Mouse (Mus musculus): Measurements from ENCODE around the gene Ocm. TPM values are rescaled to one million over a fixed set of nuclear protein-coding genes. Genes with fewer than 3 reads are reported as not detected.

Gene Ocm
- total RNA-seq, 2 experiments from 2014 or later: not detected

- DNase-seq: no peak
These were observed 27.1 kb downstream of the Ocm start for GRCm38 (mm10) chr5:143999409-143999808.

DNA sequence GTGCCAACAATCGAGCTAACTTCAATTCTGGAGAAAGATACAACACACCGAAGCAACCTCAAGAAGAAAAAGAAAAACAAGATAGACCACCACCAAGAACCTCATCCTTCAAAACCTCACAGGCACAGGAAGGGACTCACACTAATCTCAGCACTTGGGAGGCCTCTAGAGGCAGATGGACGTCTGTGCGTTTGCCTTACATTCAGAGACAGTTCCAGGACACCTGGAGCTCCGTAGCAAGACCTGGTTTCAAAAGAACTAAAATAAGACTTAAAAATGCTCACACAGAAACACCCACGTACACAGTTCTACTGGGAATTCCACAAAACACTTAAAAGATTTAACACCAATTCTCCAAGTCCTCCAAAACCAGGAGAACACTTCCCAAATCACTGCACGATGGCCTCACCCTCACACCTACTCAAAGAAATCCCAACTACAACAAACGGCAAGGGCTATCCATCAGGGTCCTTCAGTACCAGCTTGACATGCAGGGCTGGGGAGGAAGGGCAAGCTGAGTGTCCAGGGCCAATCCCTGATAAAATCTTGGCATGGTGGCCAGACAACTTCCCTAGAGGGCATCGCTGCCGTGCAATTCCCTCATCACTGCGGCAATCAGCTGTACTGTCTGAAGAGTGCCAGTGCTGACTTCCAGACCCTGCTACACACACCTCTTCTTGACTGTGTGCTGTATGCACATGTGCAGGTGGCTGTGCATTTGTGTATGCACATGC is 31.7 kb downstream of the Ocm start:
- no peak for DNase-seq

- DNase-seq: no peak
These were observed 32.6 kb downstream of the Ocm start for GRCm38 (mm10) chr5:143993849-143994248.

DNA sequence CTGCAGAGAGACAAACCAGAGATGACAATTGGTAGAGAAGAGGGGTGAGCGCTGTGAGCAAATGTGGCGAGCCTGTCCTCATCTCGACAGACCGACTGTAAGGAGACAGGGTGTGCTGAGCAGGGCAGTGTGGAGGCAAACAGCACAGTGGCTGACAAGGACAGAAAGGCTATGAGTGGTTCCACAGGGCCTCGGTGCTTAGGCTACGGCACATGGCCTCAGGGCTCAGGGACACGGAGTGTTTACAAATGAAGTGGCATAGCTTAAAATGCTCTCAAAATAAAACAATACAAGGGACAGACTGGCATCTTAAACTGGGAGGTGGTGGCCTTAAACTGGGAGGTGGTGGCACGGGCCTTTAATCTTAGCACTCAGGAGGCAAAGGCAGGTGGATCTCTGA is 33.2 kb downstream of the Ocm start:
- no peak for DNase-seq

GRCm38 (mm10) chr5:143992661-143993060 is 33.8 kb downstream of the Ocm start:
- DNase-seq: no peak

GRCm38 (mm10) chr5:143990086-143990485 is 36.4 kb downstream of the Ocm start:
- DNase-seq: peak in 1 of 2 experiments; percentile 14

GRCm38 (mm10) chr5:143989046-143989445 is 37.4 kb downstream of the Ocm start:
- no peak for DNase-seq

GRCm38 (mm10) chr5:143987596-143987995 is 38.9 kb downstream of the Ocm start:
- no peak for DNase-seq

- DNase-seq: no peak
These were observed 41.1 kb downstream of the Ocm start for GRCm38 (mm10) chr5:143985381-143985780.

GRCm38 (mm10) chr5:143982361-143982760 is 44.1 kb downstream of the Ocm start:
- no peak for DNase-seq

- no peak for DNase-seq
These were observed 45.6 kb downstream of the Ocm start for GRCm38 (mm10) chr5:143980858-143981257.

DNA sequence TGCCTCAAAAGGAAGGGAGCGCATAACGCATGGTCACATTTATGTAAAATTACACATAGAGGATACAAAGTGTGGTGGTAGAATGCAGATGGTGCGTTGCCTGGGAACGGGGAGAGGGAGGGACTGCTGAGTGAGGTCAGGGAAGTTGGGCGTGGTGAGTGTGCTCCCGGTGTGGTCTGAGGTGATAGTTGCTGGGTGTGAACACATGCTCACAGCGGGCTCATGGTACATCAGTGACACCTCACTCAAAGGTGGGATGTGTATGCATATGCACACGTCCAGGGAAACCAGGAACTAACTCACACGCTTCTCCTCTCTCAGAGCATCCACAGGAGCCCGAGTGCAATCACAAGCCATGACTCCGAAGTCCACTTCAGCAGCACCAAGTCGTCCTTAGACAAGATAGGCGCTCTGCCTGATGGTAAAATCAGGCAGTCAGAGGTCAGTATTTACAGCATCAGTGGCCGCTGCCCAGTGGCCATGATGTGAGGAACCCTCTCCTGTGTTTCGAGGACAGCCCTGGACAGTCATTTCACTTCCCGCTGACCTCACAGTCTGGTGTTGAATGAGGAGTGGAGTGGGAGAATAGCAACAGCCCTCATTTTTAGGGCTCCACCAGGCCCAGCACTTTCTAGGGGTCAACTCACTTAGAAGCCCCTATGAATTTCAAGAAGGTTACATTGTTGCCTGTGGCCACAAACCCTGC is 49.6 kb downstream of the Ocm start:
- DNase-seq: no peak

GRCm38 (mm10) chr5:143976232-143976631 is 50.2 kb downstream of the Ocm start:
- no peak for DNase-seq

DNA sequence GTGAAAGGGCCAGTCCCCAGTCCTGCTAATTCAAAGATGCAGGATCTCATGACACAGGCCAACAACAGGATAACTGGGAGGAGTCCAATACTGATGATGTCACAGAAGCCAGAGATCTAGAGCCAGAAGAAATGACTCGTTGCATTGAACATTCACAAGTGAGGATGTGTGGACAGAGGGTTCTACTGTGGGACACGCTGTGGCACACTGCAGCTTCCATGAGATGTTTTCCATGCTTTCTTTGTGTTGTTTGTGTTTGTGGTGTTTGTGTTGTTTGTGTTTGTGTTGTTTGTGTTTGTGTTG is 50.9 kb downstream of the Ocm start:
- no peak for DNase-seq

GRCm38 (mm10) chr5:143974931-143975630 is 51.4 kb downstream of the Ocm start:
- peak; percentile 61 to 66 for DNase-seq

DNA sequence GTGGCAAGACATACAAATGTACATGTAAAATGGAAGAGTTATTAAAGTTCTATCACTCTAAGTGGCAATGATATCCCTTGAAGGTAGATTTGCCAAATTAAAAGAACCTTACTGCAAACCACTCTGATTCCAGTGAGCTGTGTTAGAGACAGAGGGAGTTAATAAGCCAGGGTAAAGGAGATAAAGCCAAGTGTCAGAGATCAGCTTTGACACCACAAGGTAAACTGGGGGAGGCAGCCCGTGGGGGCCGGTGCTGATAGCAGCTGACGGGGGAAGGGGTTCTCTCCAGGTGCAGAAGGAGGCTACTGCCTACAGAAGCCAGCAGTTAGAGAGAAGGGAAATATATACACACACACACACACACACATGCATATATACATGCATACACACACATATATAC is 53.8 kb downstream of the Ocm start:
- DNase-seq: no peak

Other genes with a start within 250 kb of the Ocm start
- gene Eif2ak1, start 208.9 kb downstream of the Ocm start, total RNA-seq (2021): 10 to 100 TPM; 17.1 to 21.2 TPM
- gene Ankrd61, start 129.0 kb downstream of the Ocm start, total RNA-seq (2021): not detected
- gene Aimp2, start 116.8 kb downstream of the Ocm start, total RNA-seq (2021): 10 to 100 TPM; 32.2 to 33.4 TPM
- gene Pms2, start 116.7 kb downstream of the Ocm start, total RNA-seq (2021): 1 to 10 TPM; 2.9 to 3.6 TPM
- gene Gm42421, start 98.5 kb downstream of the Ocm start, total RNA-seq (2021): not detected
- gene Rsph10b, start 93.6 kb downstream of the Ocm start, total RNA-seq (2021): under 1 TPM; 0.22 to 0.90 TPM
- 10 to 100 TPM; 25.1 to 28.1 TPM for gene Ccz1, start 11.8 kb downstream of the Ocm start, total RNA-seq (2021)
- 10 to 100 TPM; 29.7 to 31.3 TPM for gene Lmtk2, start 73.8 kb upstream of the Ocm start, total RNA-seq (2021)
- under 1 TPM in 1 of 2 experiments, not detected in 1; 0.07 TPM for gene Bhlha15, start 163.6 kb upstream of the Ocm start, total RNA-seq (2021)
- 10 to 100 TPM; 27.1 to 27.3 TPM for gene Tecpr1, start 196.9 kb upstream of the Ocm start, total RNA-seq (2021)
- 100 to 1,000 TPM; 149 to 160 TPM for gene Bri3, start 217.8 kb upstream of the Ocm start, total RNA-seq (2021)